Mouse (Mus musculus) embryo, embryonic 11.5 days (tissue): Measurements from ENCODE around the gene Fhl4.

ENCODE experiments used
- DNase-seq: peaks from one replicate; pipeline ENCODE4 v3.0.0-alpha.2; 2012; ENCODE audit warnings: low read depth, low spot score

Fhl4 gene

GRCm38 (mm10) chr10:85102247-85103084, at the start of gene Fhl4, which contains the start of gene Tmem263:
TSS of gene Fhl4 (minus strand) at chr10:85102495.
TSS of gene Tmem263 (plus strand) at chr10:85102627.
- DNase-seq, result peak; percentile 87

- no peak for DNase-seq
Measured at GRCm38 (mm10) chr10:85149226-85149625, 46.9 kb upstream of the Fhl4 start.

- DNase-seq, result no peak
Measured at GRCm38 (mm10) chr10:85146282-85146681, 44.0 kb upstream of the Fhl4 start.

GRCm38 (mm10) chr10:85141465-85141864, 39.2 kb upstream of the Fhl4 start:
- DNase-seq, result no peak

GRCm38 (mm10) chr10:85136573-85136972, 34.3 kb upstream of the Fhl4 start:
- no peak for DNase-seq

GRCm38 (mm10) chr10:85128453-85128852, 26.2 kb upstream of the Fhl4 start:
- no peak for DNase-seq

GRCm38 (mm10) chr10:85127395-85128287, 25.3 kb upstream of the Fhl4 start, which contains the start of gene Mterf2:
TSS of gene Mterf2 (minus strand) at chr10:85128027.
- peak; percentile 91 for DNase-seq

GRCm38 (mm10) chr10:85125184-85125583, 22.9 kb upstream of the Fhl4 start:
- DNase-seq, result no peak

- DNase-seq, result no peak
Measured at GRCm38 (mm10) chr10:85114409-85114808, 12.1 kb upstream of the Fhl4 start.

- DNase-seq, result peak; percentile 19
Measured at GRCm38 (mm10) chr10:85103085-85103885, 990 bp upstream of the Fhl4 start.

GRCm38 (mm10) chr10:85101841-85102240, 454 bp downstream of the Fhl4 start:
- DNase-seq, result no peak

GRCm38 (mm10) chr10:85071605-85072152, 30.6 kb downstream of the Fhl4 start:
- DNase-seq, result no peak

- DNase-seq, result no peak
Measured at GRCm38 (mm10) chr10:85054876-85055275, 47.4 kb downstream of the Fhl4 start.

- no peak for DNase-seq
Measured at GRCm38 (mm10) chr10:85052451-85052850, 49.8 kb downstream of the Fhl4 start.

- DNase-seq, result no peak
Measured at GRCm38 (mm10) chr10:85050668-85051208, 51.6 kb downstream of the Fhl4 start.

GRCm38 (mm10) chr10:85048008-85048407, 54.3 kb downstream of the Fhl4 start:
- no peak for DNase-seq

- DNase-seq, result no peak
Measured at GRCm38 (mm10) chr10:85046585-85046984, 55.7 kb downstream of the Fhl4 start.
